ENCODE assay signal across 8 mouse cellular contexts in the genomic region with DNA sequence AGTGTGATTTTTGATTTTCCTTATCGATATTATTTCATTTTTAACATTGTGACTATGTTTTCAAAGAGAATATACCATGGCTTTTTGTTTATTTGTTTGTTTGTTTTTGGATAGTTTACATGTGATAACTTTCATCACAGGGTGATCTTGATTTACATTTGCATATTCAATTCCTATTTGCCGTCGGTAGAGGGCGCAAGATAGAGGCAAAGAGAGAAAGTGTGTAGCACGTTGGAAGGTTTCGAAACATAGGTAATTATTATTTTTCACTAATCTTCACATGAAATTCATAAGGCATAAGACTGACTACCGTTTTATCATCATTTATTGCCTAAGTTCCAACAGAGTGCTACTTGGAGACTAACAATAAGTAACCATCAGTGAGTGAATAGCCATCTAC. TPM values are rescaled to one million over a fixed set of nuclear protein-coding genes. Genes with fewer than 3 reads are reported as not detected.
DNase-seq lines count a peak whose midpoint lies in the region; ATAC-seq and TF ChIP-seq lines count a peak whose summit lies in the region.

No protein-coding gene starts in this region.

- H3K9me3 ChIP-seq in heart, embryonic 12.5 days (replicated peaks) = 0 out of 2 replicates have a peak, but pooled peaks cover 3% of the 10 kb centered on the region
- no peaks in the 10 kb centered on the region for H3K9me3 ChIP-seq in liver, postnatal 0 days (ENCODE audit: low read length)

- peak; percentile 86 for TF ChIP-seq CTCF in heart, adult 2 months (IDR thresholded peaks at IDR 0.05)
- TF ChIP-seq CTCF in spleen, adult 2 months (IDR thresholded peaks at IDR 0.05; ENCODE audit: extremely low read depth, insufficient read depth, insufficient read length, insufficient replicate concordance) = no peak
- TF ChIP-seq CTCF in liver, postnatal 0 days (IDR thresholded peaks at IDR 0.05; ENCODE audit: low read depth) = peak; percentile 79

- no peak for TF ChIP-seq POLR2A in heart, adult 2 months (IDR thresholded peaks at IDR 0.05; ENCODE audit: insufficient read depth, low read depth, low read length)
- TF ChIP-seq POLR2A in spleen, adult 2 months (IDR thresholded peaks at IDR 0.05; ENCODE audit: low read depth, low read length) = no peak

- no peak for DNase-seq in heart, adult 2 months
- DNase-seq in spleen, adult 2 months (ENCODE audit: low read depth in 1 of 2, low spot score in 2 of 2) = peak; percentile 15 to 17
- DNase-seq in spleen, postnatal 36 days (ENCODE audit: low spot score in 2 of 2) = no peak
- DNase-seq in brain, adult 2 months (ENCODE audit: low read depth, low spot score) = peak; percentile 41
- DNase-seq in liver, postnatal 0 days = no peak
- no peak for DNase-seq in frontal cortex, postnatal 14 days (ENCODE audit: low spot score in 2 of 2)
- no peak for DNase-seq in spleen, adult 12 weeks (ENCODE audit: low spot score)

- TF ChIP-seq EP300 in heart, adult 2 months (IDR thresholded peaks at IDR 0.05; ENCODE audit: insufficient read depth, low read depth, low read length) = no peak
- no peak for TF ChIP-seq EP300 in liver, postnatal 0 days (IDR thresholded peaks at IDR 0.05; ENCODE audit: low read depth)

- intact Hi-C loops in heart, adult 2 months (cut with DNase I) = loop anchor here (1.0 kb wide), 2 partner anchors 30 to 151 kb away; no protein-coding TSS in a partner anchor

- no peak for ATAC-seq in heart, embryonic 12.5 days (ENCODE audit: insufficient number of reproducible peaks, low FRiP score)
- no peak for ATAC-seq in liver, postnatal 0 days

- H3K9ac ChIP-seq in heart, adult 2 months (ENCODE audit: low read depth, low read length) = no peak overlapping the region
- no peak overlapping the region for H3K9ac ChIP-seq in heart, embryonic 12.5 days
- H3K9ac ChIP-seq in liver, postnatal 0 days (replicated peaks) = no peak overlapping the region

- WGBS in heart, adult 2 months = 13% methylated on average over 7 of the region's 7 CpGs
- 17% methylated on average over 7 of the region's 7 CpGs for WGBS in heart, embryonic 12.5 days
- WGBS in spleen, adult 2 months = 12% methylated on average over 7 of the region's 7 CpGs
- 19% methylated on average over 7 of the region's 7 CpGs for WGBS in liver, postnatal 0 days (ENCODE audit: insufficient replicate concordance)

- no peaks in the 10 kb centered on the region for H3K36me3 ChIP-seq in heart, adult 2 months (ENCODE audit: control insufficient read depth, insufficient read depth, low read length)
- no peaks in the 10 kb centered on the region for H3K36me3 ChIP-seq in heart, embryonic 12.5 days
- no peaks in the 10 kb centered on the region for H3K36me3 ChIP-seq in spleen, adult 2 months (ENCODE audit: control insufficient read depth, insufficient read depth, low read length)
- H3K36me3 ChIP-seq in liver, postnatal 0 days (replicated peaks; ENCODE audit: insufficient read depth, low read length) = no peaks in the 10 kb centered on the region

- no peak overlapping the region for H3K4me2 ChIP-seq in heart, embryonic 12.5 days
- no peak overlapping the region for H3K4me2 ChIP-seq in liver, postnatal 0 days (ENCODE audit: low read depth, low read length)

- H3K79me2 ChIP-seq in heart, adult 2 months (replicated peaks; ENCODE audit: control insufficient read depth, insufficient read depth, low read length) = no peaks in the 10 kb centered on the region

- H3K4me1 ChIP-seq in heart, adult 2 months (ENCODE audit: control insufficient read depth, insufficient read depth, low read length) = no peaks in the 10 kb centered on the region
- H3K4me1 ChIP-seq in heart, embryonic 12.5 days (replicated peaks) = no peaks in the 10 kb centered on the region
- H3K4me1 ChIP-seq in spleen, adult 2 months (ENCODE audit: control insufficient read depth, insufficient read depth, insufficient read length) = no peaks in the 10 kb centered on the region
- H3K4me1 ChIP-seq in liver, postnatal 0 days (ENCODE audit: insufficient read depth) = no peaks in the 10 kb centered on the region

- H3K4me3 ChIP-seq in heart, adult 2 months = no peak overlapping the region
- no peak overlapping the region for H3K4me3 ChIP-seq in heart, embryonic 12.5 days
- H3K4me3 ChIP-seq in spleen, adult 2 months (ENCODE audit: extremely low read depth, insufficient read depth, insufficient read length) = no peak overlapping the region
- H3K4me3 ChIP-seq in liver, postnatal 0 days (ENCODE audit: low read depth, low read length) = no peak overlapping the region

- H3K27ac ChIP-seq in heart, adult 2 months = no peak overlapping the region
- no peak overlapping the region for H3K27ac ChIP-seq in heart, embryonic 12.5 days (ENCODE audit: poor library complexity, severe bottlenecking)
- no peak overlapping the region for H3K27ac ChIP-seq in spleen, adult 2 months (ENCODE audit: insufficient read depth, low read length)
- no peak overlapping the region for H3K27ac ChIP-seq in liver, postnatal 0 days (ENCODE audit: low read depth)

- peaks cover 2% of the 10 kb centered on the region; the same call in 1 of the 2 replicates for H3K27me3 ChIP-seq in heart, adult 2 months (ENCODE audit: control insufficient read depth, insufficient read depth, low read length)
- H3K27me3 ChIP-seq in heart, embryonic 12.5 days (replicated peaks) = no peaks in the 10 kb centered on the region
- no peaks in the 10 kb centered on the region for H3K27me3 ChIP-seq in spleen, adult 2 months (ENCODE audit: control insufficient read depth, insufficient read depth, low read length)
- no peaks in the 10 kb centered on the region for H3K27me3 ChIP-seq in liver, postnatal 0 days (ENCODE audit: insufficient read depth, low read length)

RNA-seq across cellular contexts. Expression of a gene that starts 11.0 kb away (rescaled TPM):
- total RNA-seq in heart, adult 2 months (2021) = 10 to 100 TPM; 14.7 to 18.3 TPM
- polyA plus RNA-seq in heart, adult 2 months (2012; rRNA removed) = 5.4 and 11.4 TPM in 2 replicates
- polyA plus RNA-seq in heart, embryonic 12.5 days (2016; fragmentation: Nextera tagmentation; extraction: Ambion mirVana) = 15.9 and 17.1 TPM in 2 replicates
- polyA plus RNA-seq in spleen, adult 2 months (2012; rRNA removed) = 0.27 and 0.42 TPM in 2 replicates
- 0.99 and 1.2 TPM in 2 replicates for polyA plus RNA-seq in liver, postnatal 0 days (2015; fragmentation: Nextera tagmentation; extraction: Ambion mirVana)

RNA-seq across cellular contexts. Expression of a gene that starts 16.5 kb away (rescaled TPM):
- 1 to 10 TPM; 4.0 to 4.4 TPM for total RNA-seq in heart, adult 2 months (2021)
- polyA plus RNA-seq in heart, adult 2 months (2012; rRNA removed) = 2.2 and 3.1 TPM in 2 replicates
- polyA plus RNA-seq in heart, embryonic 12.5 days (2016; fragmentation: Nextera tagmentation; extraction: Ambion mirVana) = 18.1 and 19.9 TPM in 2 replicates
- polyA plus RNA-seq in spleen, adult 2 months (2012; rRNA removed) = 2.2 TPM in 2 replicates
- polyA plus RNA-seq in liver, postnatal 0 days (2015; fragmentation: Nextera tagmentation; extraction: Ambion mirVana) = 67.2 and 68.4 TPM in 2 replicates

Comparison
In these comparisons a context has a peak if more than half of its experiments do, and no peak if none do; other contexts are left out.
1. DNase-seq: peak in spleen, adult 2 months (2 of 2) and brain, adult 2 months (single experiment); none in heart, adult 2 months (0 of 2), spleen, postnatal 36 days (0 of 2), liver, postnatal 0 days (single experiment), frontal cortex, postnatal 14 days (0 of 2) and spleen, adult 12 weeks (single experiment).